Mouse (Mus musculus): Measurements from ENCODE around the gene Ephb4. TPM values are rescaled to one million over a fixed set of nuclear protein-coding genes. Genes with fewer than 3 reads are reported as not detected.

The Ephb4 gene
- polyA plus RNA-seq, 1 experiment, result not detected

GRCm38 (mm10) chr5:137350205-137351057, 522 bp downstream of the Ephb4 start:
- Histone ChIP-seq H3K27ac (ENCODE audit: insufficient read depth, low read depth, low read length) (no peak overlapping the region), H3K4me1 (ENCODE audit: control insufficient read depth, insufficient read depth, low read length) (peaks cover 19% of the 10 kb centered on the region), H3K4me3 (ENCODE audit: insufficient read depth, low read depth, low read length) (peak overlapping the region; percentile 49)
- TF ChIP-seq CTCF (IDR thresholded peaks at IDR 0.05; ENCODE audit: insufficient read depth, low read depth, low read length) (no peak), POLR2A (IDR thresholded peaks at IDR 0.05; ENCODE audit: insufficient read depth, low read depth, low read length) (no peak)
- WGBS, result 2% methylated on average over 55 of the region's 55 CpGs

- TF ChIP-seq CTCF (IDR thresholded peaks at IDR 0.05; ENCODE audit: insufficient read depth, low read depth, low read length) (no peak), POLR2A (IDR thresholded peaks at IDR 0.05; ENCODE audit: insufficient read depth, low read depth, low read length) (no peak)
- no peak overlapping the region for H3K27ac ChIP-seq (ENCODE audit: insufficient read depth, low read depth, low read length)
Measured at GRCm38 (mm10) chr5:137351058-137351380, 1.1 kb downstream of the Ephb4 start.

GRCm38 (mm10) chr5:137351394-137351793, 1.5 kb downstream of the Ephb4 start:
- TF ChIP-seq POLR2A (IDR thresholded peaks at IDR 0.05; ENCODE audit: insufficient read depth, low read depth, low read length) (no peak), CTCF (IDR thresholded peaks at IDR 0.05; ENCODE audit: insufficient read depth, low read depth, low read length) (no peak)
- no peak overlapping the region for H3K4me3 ChIP-seq (ENCODE audit: insufficient read depth, low read depth, low read length)

More at GRCm38 (mm10) chr5:137351058-137351380, 1.1 kb downstream of the Ephb4 start:
- 32% methylated on average over 8 of the region's 8 CpGs for WGBS
- peak overlapping the region; percentile 49; the same call in 1 of the 2 replicates for H3K4me3 ChIP-seq (ENCODE audit: insufficient read depth, low read depth, low read length)
- peaks cover 19% of the 10 kb centered on the region for H3K4me1 ChIP-seq (ENCODE audit: control insufficient read depth, insufficient read depth, low read length)

GRCm38 (mm10) chr5:137352011-137352975, 2.4 kb downstream of the Ephb4 start:
- Histone ChIP-seq H3K4me3 (ENCODE audit: insufficient read depth, low read depth, low read length) (no peak overlapping the region), H3K4me1 (ENCODE audit: control insufficient read depth, insufficient read depth, low read length) (peaks cover 19% of the 10 kb centered on the region), H3K27ac (ENCODE audit: insufficient read depth, low read depth, low read length) (no peak overlapping the region)
- WGBS, result 40% methylated on average over 16 of the region's 16 CpGs
- TF ChIP-seq POLR2A (IDR thresholded peaks at IDR 0.05; ENCODE audit: insufficient read depth, low read depth, low read length), result no peak
- no peak for TF ChIP-seq CTCF (IDR thresholded peaks at IDR 0.05; ENCODE audit: insufficient read depth, low read depth, low read length)

More at GRCm38 (mm10) chr5:137351394-137351793, 1.5 kb downstream of the Ephb4 start:
- Histone ChIP-seq H3K27ac (ENCODE audit: insufficient read depth, low read depth, low read length) (no peak overlapping the region), H3K4me1 (ENCODE audit: control insufficient read depth, insufficient read depth, low read length) (peaks cover 19% of the 10 kb centered on the region)
- WGBS, result 42% methylated on average over 4 of the region's 4 CpGs

- TF ChIP-seq POLR2A (IDR thresholded peaks at IDR 0.05; ENCODE audit: insufficient read depth, low read depth, low read length) (no peak), CTCF (IDR thresholded peaks at IDR 0.05; ENCODE audit: insufficient read depth, low read depth, low read length) (no peak)
- whole genome bisulfite sequencing, result 87% methylated on average over 17 of the region's 17 CpGs
- Histone ChIP-seq H3K4me3 (ENCODE audit: insufficient read depth, low read depth, low read length) (no peak overlapping the region), H3K4me1 (ENCODE audit: control insufficient read depth, insufficient read depth, low read length) (peaks cover 13% of the 10 kb centered on the region), H3K27ac (ENCODE audit: insufficient read depth, low read depth, low read length) (no peak overlapping the region)
Measured at GRCm38 (mm10) chr5:137354091-137354490, 4.2 kb downstream of the Ephb4 start.

- Histone ChIP-seq H3K27ac (ENCODE audit: insufficient read depth, low read depth, low read length) (no peak overlapping the region), H3K4me3 (ENCODE audit: insufficient read depth, low read depth, low read length) (no peak overlapping the region), H3K4me1 (ENCODE audit: control insufficient read depth, insufficient read depth, low read length) (no peaks in the 10 kb centered on the region)
- TF ChIP-seq CTCF (IDR thresholded peaks at IDR 0.05; ENCODE audit: insufficient read depth, low read depth, low read length), result no peak
- no peak for TF ChIP-seq POLR2A (IDR thresholded peaks at IDR 0.05; ENCODE audit: insufficient read depth, low read depth, low read length)
- 42% methylated on average over 7 of the region's 7 CpGs for WGBS
Measured at GRCm38 (mm10) chr5:137358382-137358781, 8.5 kb downstream of the Ephb4 start.

GRCm38 (mm10) chr5:137369665-137370064, 19.8 kb downstream of the Ephb4 start:
- Histone ChIP-seq H3K4me3 (ENCODE audit: insufficient read depth, low read depth, low read length) (no peak overlapping the region), H3K4me1 (ENCODE audit: control insufficient read depth, insufficient read depth, low read length) (no peaks in the 10 kb centered on the region), H3K27ac (ENCODE audit: insufficient read depth, low read depth, low read length) (no peak overlapping the region)
- 93% methylated on average over 11 of the region's 11 CpGs for WGBS
- no peak for TF ChIP-seq CTCF (IDR thresholded peaks at IDR 0.05; ENCODE audit: insufficient read depth, low read depth, low read length)
- no peak for TF ChIP-seq POLR2A (IDR thresholded peaks at IDR 0.05; ENCODE audit: insufficient read depth, low read depth, low read length)

- H3K4me3 ChIP-seq (ENCODE audit: insufficient read depth, low read depth, low read length), result no peak overlapping the region
- 81% methylated on average over 12 of the region's 12 CpGs for WGBS
- H3K27ac ChIP-seq (ENCODE audit: insufficient read depth, low read depth, low read length), result no peak overlapping the region
- 0 out of 2 replicates have a peak, but pooled peaks cover 2% of the 10 kb centered on the region for H3K4me1 ChIP-seq (ENCODE audit: control insufficient read depth, insufficient read depth, low read length)
- TF ChIP-seq POLR2A (IDR thresholded peaks at IDR 0.05; ENCODE audit: insufficient read depth, low read depth, low read length) (no peak), CTCF (IDR thresholded peaks at IDR 0.05; ENCODE audit: insufficient read depth, low read depth, low read length) (no peak)
Measured at GRCm38 (mm10) chr5:137373371-137373950, 23.6 kb downstream of the Ephb4 start.

Measured in olfactory bulb, adult 2 months (tissue).